Mouse (Mus musculus) liver, postnatal 0 days (tissue): ENCODE measurements around the gene Ank.

ENCODE experiments used
- CTCF ChIP-seq: sonication (generic); IDR thresholded peaks from 2 replicates; pipeline ENCODE4 v1.5.1; 2016; ENCODE audit warnings: antibody characterized with exemption, low read depth
- EP300 ChIP-seq: IDR thresholded peaks from 2 replicates; pipeline ENCODE4 v1.6.1; 2016; ENCODE audit warnings: antibody characterized with exemption, low read depth, mild to moderate bottlenecking

- no peak for TF ChIP-seq CTCF
- TF ChIP-seq EP300, result no peak
Measured at GRCm38 (mm10) chr15:27441951-27442350, 24.5 kb upstream of the Ank start.
